Mouse (Mus musculus): ENCODE data around the gene Vmn2r91.
"Not testable (repeated sequence)": the region's sequence is repeated elsewhere in the genome, so short reads cannot be mapped to it uniquely, and the experiment has no call there.

Gene Vmn2r91

GRCm38 (mm10) chr17:18084716-18085115 is at the start of gene Vmn2r91:
TSS of gene Vmn2r91 (plus strand) at chr17:18085016.
- in situ Hi-C loops (cut with MboI; ENCODE audit: unreplicated experiment in 2 of 2): not testable (repeated sequence)

DNA sequence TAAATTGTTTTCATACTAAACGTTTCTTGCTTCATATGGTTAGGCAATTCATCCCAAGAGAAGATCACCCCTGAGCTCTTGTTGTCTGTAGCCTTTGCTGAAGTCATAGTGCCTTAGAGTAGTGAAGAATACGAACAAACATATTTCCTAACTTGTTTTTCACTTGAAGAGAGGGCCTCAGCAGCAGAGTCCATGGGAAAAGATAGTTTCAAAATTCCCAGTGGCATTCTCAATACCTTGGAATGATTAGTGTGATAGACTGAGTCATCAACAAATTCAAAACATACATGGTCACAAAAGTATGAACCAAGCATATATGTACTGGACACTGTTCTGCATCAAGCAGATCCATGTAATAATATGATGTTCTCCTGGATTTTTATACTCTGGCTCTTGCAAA is 35.7 kb upstream of the Vmn2r91 start, which contains the start of gene Vmn2r124:
Gene Vmn2r124, plus strand, starts transcription at position 301 of the 400 bp plus-strand sequence.
- in situ Hi-C loops (cut with MboI; ENCODE audit: unreplicated experiment in 2 of 2): no loop called here

DNA sequence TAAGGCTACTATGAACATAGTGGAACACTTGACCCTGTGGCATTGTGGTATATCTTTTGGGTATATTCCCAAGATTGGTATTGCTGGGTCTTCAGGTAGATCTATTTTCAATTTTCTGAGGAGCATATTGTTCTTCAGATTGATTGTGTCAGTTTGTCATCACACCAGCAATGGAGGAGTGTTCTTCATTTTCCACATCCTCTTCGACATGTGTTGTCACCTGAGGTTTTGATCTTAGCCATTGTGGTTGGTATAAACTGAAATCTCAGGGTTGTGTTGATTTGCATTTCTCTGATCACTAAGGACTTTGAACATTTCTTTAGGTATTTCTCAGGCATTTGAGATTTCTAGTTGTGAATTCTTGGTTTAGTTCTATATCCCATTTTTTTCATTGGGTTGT is 10.8 kb downstream of the Vmn2r91 start:
- in situ Hi-C loops (cut with MboI; ENCODE audit: unreplicated experiment in 2 of 2): not testable (repeated sequence)

GRCm38 (mm10) chr17:18102265-18102664 is 17.4 kb downstream of the Vmn2r91 start:
- in situ Hi-C loops (cut with MboI; ENCODE audit: unreplicated experiment in 2 of 2): not testable (repeated sequence)

DNA sequence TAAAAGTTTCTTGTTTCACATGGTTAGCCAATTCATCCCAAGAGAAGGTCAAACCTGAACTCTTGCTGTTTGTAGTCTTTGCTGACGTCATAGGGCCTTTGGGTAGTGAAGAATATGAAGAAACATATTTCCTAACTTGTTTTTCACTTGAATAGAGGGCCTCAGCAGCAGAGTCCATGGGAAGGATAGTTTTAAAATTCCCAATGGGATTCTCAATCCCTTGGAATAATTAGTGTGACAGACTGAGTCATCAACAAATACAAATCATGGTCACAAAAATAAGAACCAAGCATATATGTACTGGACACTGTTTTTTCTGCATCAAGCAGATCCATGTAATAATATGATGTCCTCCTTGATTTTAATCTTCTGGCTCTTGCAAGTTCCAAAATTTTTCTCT is 66.8 kb downstream of the Vmn2r91 start, which contains the start of gene Vmn2r92:
Gene Vmn2r92, plus strand, starts transcription at position 301 of the 400 bp plus-strand sequence.
- in situ Hi-C loops (cut with MboI; ENCODE audit: unreplicated experiment in 2 of 2): not testable (repeated sequence)

- in situ Hi-C loops (cut with MboI; ENCODE audit: unreplicated experiment in 2 of 2): not testable (repeated sequence)
Observed at GRCm38 (mm10) chr17:18161194-18161593, 76.4 kb downstream of the Vmn2r91 start.

All from v-Abl transformed pro-B cells (cell line).